Mouse (Mus musculus): ENCODE measurements around the gene Ggn. TPM values are rescaled to one million over a fixed set of nuclear protein-coding genes. Genes with fewer than 3 reads are reported as not detected.
"Not testable (repeated sequence)": the region's sequence is repeated elsewhere in the genome, so short reads cannot be mapped to it uniquely, and the experiment has no call there.

Ggn gene
- polyA plus RNA-seq (2016; fragmentation: Nextera tagmentation; extraction: Ambion mirVana) = 0.57 and 1.2 TPM in 2 replicates

- H3K36me3 ChIP-seq (replicated peaks) = peaks cover 22% of the 10 kb centered on the region
- H3K4me2 ChIP-seq = peak within 1 kb of the TSS; percentile 78
- H3K4me3 ChIP-seq (replicated peaks) = peak within 1 kb of the TSS; percentile 70
- peak within 1 kb of the TSS; percentile 89 for H3K27ac ChIP-seq
- H3K9ac ChIP-seq = peak within 1 kb of the TSS; percentile 76
- H3K4me1 ChIP-seq = peaks cover 48% of the 10 kb centered on the region
- ATAC-seq (ENCODE audit: low FRiP score) = peak; percentile 40
- peaks cover 58% of the 10 kb centered on the region for H3K27me3 ChIP-seq
- WGBS = 2% methylated on average over 30 of the region's 30 CpGs
- no peaks in the 10 kb centered on the region for H3K9me3 ChIP-seq
These were observed at the start of gene Ggn, which contains the start of gene Spred3 for GRCm38 (mm10) chr7:29170066-29170754. Ggn (plus strand) TSS chr7:29170210. Spred3 (minus strand) TSS chr7:29170411.

- WGBS = 90% methylated on average over 9 of the region's 9 CpGs
- no peak overlapping the region for H3K27ac ChIP-seq
- no peaks in the 10 kb centered on the region for H3K9me3 ChIP-seq
- no peak overlapping the region for H3K4me2 ChIP-seq
- peaks cover 17% of the 10 kb centered on the region for H3K27me3 ChIP-seq
- H3K4me1 ChIP-seq = peaks cover 12% of the 10 kb centered on the region
- H3K4me3 ChIP-seq (replicated peaks) = no peak overlapping the region
- no peak overlapping the region for H3K9ac ChIP-seq
- no peak for ATAC-seq (ENCODE audit: low FRiP score)
- H3K36me3 ChIP-seq (replicated peaks) = no peaks in the 10 kb centered on the region
These were observed 47.2 kb upstream of the Ggn start for GRCm38 (mm10) chr7:29122821-29123220.

- H3K27ac ChIP-seq = no peak overlapping the region
- WGBS = 58% methylated on average over 5 of the region's 5 CpGs
- H3K9me3 ChIP-seq = no peaks in the 10 kb centered on the region
- peaks cover 12% of the 10 kb centered on the region for H3K4me1 ChIP-seq
- ATAC-seq (ENCODE audit: low FRiP score) = no peak
- no peaks in the 10 kb centered on the region for H3K36me3 ChIP-seq (replicated peaks)
- H3K4me2 ChIP-seq = no peak overlapping the region
- H3K27me3 ChIP-seq = peaks cover 17% of the 10 kb centered on the region
- no peak overlapping the region for H3K4me3 ChIP-seq (replicated peaks)
- no peak overlapping the region for H3K9ac ChIP-seq
These were observed 46.3 kb upstream of the Ggn start for GRCm38 (mm10) chr7:29123531-29124358.

- H3K36me3 ChIP-seq (replicated peaks) = no peaks in the 10 kb centered on the region
- ATAC-seq (ENCODE audit: low FRiP score) = peak; percentile 75
- H3K4me2 ChIP-seq = peak within 1 kb of the TSS; percentile 76
- H3K9ac ChIP-seq = peak within 1 kb of the TSS; percentile 57
- peaks cover 12% of the 10 kb centered on the region for H3K4me1 ChIP-seq
- peaks cover 17% of the 10 kb centered on the region for H3K27me3 ChIP-seq
- 1% methylated on average over 16 of the region's 16 CpGs for WGBS
- H3K27ac ChIP-seq = no peak within 1 kb of the TSS
- H3K4me3 ChIP-seq (replicated peaks) = peak within 1 kb of the TSS; percentile 42
- no peaks in the 10 kb centered on the region for H3K9me3 ChIP-seq
These were observed 45.0 kb upstream of the Ggn start, which contains the start of gene Ryr1 for GRCm38 (mm10) chr7:29124970-29125369. Ryr1 (minus strand) TSS chr7:29125179.

GRCm38 (mm10) chr7:29126173-29126915 lies 43.7 kb upstream of the Ggn start:
- H3K27me3 ChIP-seq = peaks cover 17% of the 10 kb centered on the region
- no peak overlapping the region for H3K9ac ChIP-seq
- 45% methylated on average over 7 of the region's 7 CpGs for WGBS
- H3K27ac ChIP-seq = no peak overlapping the region
- no peaks in the 10 kb centered on the region for H3K36me3 ChIP-seq (replicated peaks)
- H3K4me3 ChIP-seq (replicated peaks) = no peak overlapping the region
- ATAC-seq (ENCODE audit: low FRiP score) = no peak
- H3K4me1 ChIP-seq = peaks cover 12% of the 10 kb centered on the region
- no peaks in the 10 kb centered on the region for H3K9me3 ChIP-seq
- H3K4me2 ChIP-seq = no peak overlapping the region

GRCm38 (mm10) chr7:29128725-29129124 lies 41.3 kb upstream of the Ggn start:
- ATAC-seq (ENCODE audit: low FRiP score) = no peak
- Histone ChIP-seq H3K36me3 (replicated peaks) (no peaks in the 10 kb centered on the region), H3K4me3 (replicated peaks) (no peak overlapping the region), H3K27me3 (peaks cover 16% of the 10 kb centered on the region), H3K9ac (no peak overlapping the region), H3K27ac (no peak overlapping the region), H3K4me1 (peaks cover 12% of the 10 kb centered on the region), H3K9me3 (no peaks in the 10 kb centered on the region), H3K4me2 (no peak overlapping the region)
- whole genome bisulfite sequencing = 48% methylated on average over 2 of the region's 2 CpGs

GRCm38 (mm10) chr7:29134230-29134629 lies 35.8 kb upstream of the Ggn start:
- H3K27ac ChIP-seq = no peak overlapping the region
- ATAC-seq (ENCODE audit: low FRiP score) = no peak
- peak overlapping the region; percentile 33 for H3K4me3 ChIP-seq (replicated peaks)
- no peaks in the 10 kb centered on the region for H3K9me3 ChIP-seq
- H3K36me3 ChIP-seq (replicated peaks) = no peaks in the 10 kb centered on the region
- H3K4me1 ChIP-seq = peaks cover 11% of the 10 kb centered on the region; the same call in 1 of the 2 replicates
- WGBS = 11% methylated on average over 4 of the region's 4 CpGs
- H3K9ac ChIP-seq = peak overlapping the region; percentile 40; the same call in 1 of the 2 replicates
- H3K4me2 ChIP-seq = peak overlapping the region; percentile 57
- peaks cover 29% of the 10 kb centered on the region for H3K27me3 ChIP-seq

- WGBS = 2% methylated on average over 11 of the region's 20 CpGs
- Histone ChIP-seq H3K9me3 (no peaks in the 10 kb centered on the region), H3K4me2 (peak within 1 kb of the TSS; percentile 57), H3K36me3 (replicated peaks) (no peaks in the 10 kb centered on the region), H3K27ac (no peak within 1 kb of the TSS), H3K9ac (peak within 1 kb of the TSS; percentile 40), H3K27me3 (peaks cover 29% of the 10 kb centered on the region), H3K4me1 (peaks cover 11% of the 10 kb centered on the region; the same call in 1 of the 2 replicates), H3K4me3 (replicated peaks) (peak within 1 kb of the TSS; percentile 33)
- ATAC-seq (ENCODE audit: low FRiP score) = no peak
These were observed 35.2 kb upstream of the Ggn start, which contains the start of gene Rasgrp4 for GRCm38 (mm10) chr7:29134693-29135386. Rasgrp4 (plus strand) TSS chr7:29134851.

- 51% methylated on average over 16 of the region's 16 CpGs for WGBS
- Histone ChIP-seq H3K4me3 (replicated peaks) (no peak overlapping the region), H3K9ac (no peak overlapping the region), H3K36me3 (replicated peaks) (no peaks in the 10 kb centered on the region), H3K4me2 (no peak overlapping the region), H3K4me1 (peaks cover 11% of the 10 kb centered on the region; the same call in 1 of the 2 replicates), H3K9me3 (no peaks in the 10 kb centered on the region), H3K27me3 (peaks cover 29% of the 10 kb centered on the region), H3K27ac (no peak overlapping the region)
- ATAC-seq (ENCODE audit: low FRiP score) = no peak
These were observed 32.6 kb upstream of the Ggn start for GRCm38 (mm10) chr7:29137429-29137828.

- H3K27ac ChIP-seq; ATAC-seq (ENCODE audit: low FRiP score); H3K36me3 ChIP-seq (replicated peaks); H3K4me3 ChIP-seq (replicated peaks); H3K4me2 ChIP-seq; H3K9me3 ChIP-seq; H3K9ac ChIP-seq: not testable (repeated sequence)
- H3K27me3 ChIP-seq = peaks cover 25% of the 10 kb centered on the region
- 91% methylated on average over 3 of the region's 4 CpGs for WGBS
- H3K4me1 ChIP-seq = peaks cover 10% of the 10 kb centered on the region; the same call in 1 of the 2 replicates
These were observed 30.8 kb upstream of the Ggn start for GRCm38 (mm10) chr7:29139237-29139636.

- WGBS = 84% methylated on average over 8 of the region's 8 CpGs
- H3K27me3 ChIP-seq = peaks cover 4% of the 10 kb centered on the region
- ATAC-seq (ENCODE audit: low FRiP score) = no peak
- H3K36me3 ChIP-seq (replicated peaks) = no peaks in the 10 kb centered on the region
- no peaks in the 10 kb centered on the region for H3K9me3 ChIP-seq
- no peak overlapping the region for H3K9ac ChIP-seq
- H3K4me3 ChIP-seq (replicated peaks) = no peak overlapping the region
- H3K4me1 ChIP-seq = no peaks in the 10 kb centered on the region
- H3K4me2 ChIP-seq = no peak overlapping the region
- H3K27ac ChIP-seq = no peak overlapping the region
These were observed 28.6 kb upstream of the Ggn start for GRCm38 (mm10) chr7:29141416-29141815.
